Comparison of ENCODE assay signal across 8 mouse cellular contexts in genomic region chr2:130398091-130398490, GRCm38 (mm10). TPM values are rescaled to one million over a fixed set of nuclear protein-coding genes. Genes with fewer than 3 reads are reported as not detected.
DNase-seq lines count a peak whose midpoint lies in the region; ATAC-seq and TF ChIP-seq lines count a peak whose summit lies in the region.
"Had no signal": no experiment of that assay in that cellular context is flagged by ENCODE, and none has a peak within 500 bp of the region (broad histone marks: within the 10 kb centered on the region; RNA-seq: fewer than 3 reads in every experiment).

No protein-coding gene starts in this region.

- intact Hi-C loops in left cerebral cortex, postnatal 36 days (cut with DNase I) = no loop called here

- no peaks in the 10 kb centered on the region; the same call in 1 of the 2 replicates for H3K27me3 ChIP-seq in thymus, adult 2 months (ENCODE audit: control insufficient read depth, insufficient read depth, low read length)
- H3K27me3 ChIP-seq in forebrain, postnatal 0 days (ENCODE audit: insufficient read depth, low read length) = no peaks in the 10 kb centered on the region; the same call in 1 of the 2 replicates
- H3K27me3 ChIP-seq in hindbrain, embryonic 13.5 days = peaks cover 22% of the 10 kb centered on the region

- no peak overlapping the region for H3K27ac ChIP-seq in thymus, adult 2 months (ENCODE audit: control insufficient read depth, insufficient read depth, low read length)
- no peak overlapping the region for H3K27ac ChIP-seq in forebrain, postnatal 0 days (ENCODE audit: low read depth, low read length)
- no peak overlapping the region for H3K27ac ChIP-seq in hindbrain, embryonic 13.5 days
- H3K27ac ChIP-seq: macrophage had no signal

- peak overlapping the region; percentile 94 for H3K4me2 ChIP-seq in forebrain, postnatal 0 days (ENCODE audit: low read depth)
- peak overlapping the region; percentile 90 for H3K4me2 ChIP-seq in hindbrain, embryonic 13.5 days

- 0 out of 2 replicates have a peak, but pooled peaks have one; percentile 1 for ATAC-seq in forebrain, postnatal 0 days
- no peak for ATAC-seq in hindbrain, embryonic 13.5 days (ENCODE audit: low FRiP score)

- H3K9me3 ChIP-seq in forebrain, postnatal 0 days (ENCODE audit: low read length) = no peaks in the 10 kb centered on the region
- H3K9me3 ChIP-seq in hindbrain, embryonic 13.5 days = no peaks in the 10 kb centered on the region

- TF ChIP-seq CTCF in thymus, adult 2 months (IDR thresholded peaks at IDR 0.05; ENCODE audit: borderline replicate concordance, control insufficient read depth, extremely low read depth, insufficient read depth, low read length, poor library complexity) = no peak
- TF ChIP-seq CTCF in forebrain, postnatal 0 days (IDR thresholded peaks at IDR 0.05; ENCODE audit: low read depth) = no peak

- DNase-seq in thymus, postnatal 4 days = peak; percentile 46
- DNase-seq in thymus, adult 2 months = no peak
- DNase-seq in forebrain, postnatal 0 days = no peak
- DNase-seq in lung, postnatal 14 days = peak; percentile 15
- DNase-seq in frontal cortex, postnatal 36 days (ENCODE audit: low spot score in 2 of 2) = no peak
- DNase-seq in left cerebral cortex, postnatal 36 days (ENCODE audit: low spot score in 2 of 2) = no peak

- 0 out of 2 replicates have a peak overlapping the region, but pooled peaks have one; percentile 58 for H3K9ac ChIP-seq in forebrain, postnatal 0 days
- H3K9ac ChIP-seq in hindbrain, embryonic 13.5 days = peak overlapping the region; percentile 79; the same call in 1 of the 2 replicates

- H3K4me3 ChIP-seq in thymus, adult 2 months (ENCODE audit: control insufficient read depth, insufficient read depth, low read length) = no peak overlapping the region
- H3K4me3 ChIP-seq in forebrain, postnatal 0 days (ENCODE audit: low read depth, low read length) = peak overlapping the region; percentile 49
- H3K4me3 ChIP-seq in hindbrain, embryonic 13.5 days = peak overlapping the region; percentile 53

- WGBS in thymus, adult 2 months = 21% methylated on average over 14 of the region's 14 CpGs
- 19% methylated on average over 12 of the region's 14 CpGs for WGBS in forebrain, postnatal 0 days
- 15% methylated on average over 14 of the region's 14 CpGs for WGBS in hindbrain, embryonic 13.5 days

- TF ChIP-seq POLR2A in thymus, adult 2 months (IDR thresholded peaks at IDR 0.05; ENCODE audit: control insufficient read depth, extremely low read depth, insufficient read depth, low read length, poor library complexity) = no peak

- no peaks in the 10 kb centered on the region for H3K36me3 ChIP-seq in thymus, adult 2 months (ENCODE audit: control insufficient read depth, insufficient read depth, low read length)
- 0 out of 2 replicates have a peak, but pooled peaks cover 4% of the 10 kb centered on the region for H3K36me3 ChIP-seq in forebrain, postnatal 0 days (ENCODE audit: insufficient read depth)
- H3K36me3 ChIP-seq in hindbrain, embryonic 13.5 days = peaks cover 15% of the 10 kb centered on the region

- H3K4me1 ChIP-seq in thymus, adult 2 months (replicated peaks; ENCODE audit: control insufficient read depth, insufficient read depth, low read length) = peaks cover 16% of the 10 kb centered on the region
- H3K4me1 ChIP-seq in forebrain, postnatal 0 days (ENCODE audit: insufficient read depth) = 0 out of 2 replicates have a peak, but pooled peaks cover 14% of the 10 kb centered on the region
- peaks cover 20% of the 10 kb centered on the region for H3K4me1 ChIP-seq in hindbrain, embryonic 13.5 days (replicated peaks)

RNA-seq across cellular contexts. Expression of gene Cpxm1, which starts 0.7 kb away (rescaled TPM):
- polyA plus RNA-seq in thymus, adult 2 months (2012; rRNA removed) = 7.2 and 9.6 TPM in 2 replicates
- total RNA-seq in forebrain, postnatal 0 days (2014; rRNA removed) = 18.4 and 20.4 TPM in 2 replicates
- 20.4 and 22.4 TPM in 2 replicates for polyA plus RNA-seq in forebrain, postnatal 0 days (2015; fragmentation: Nextera tagmentation; extraction: Ambion mirVana)
- 29.0 and 32.6 TPM in 2 replicates for polyA plus RNA-seq in hindbrain, embryonic 13.5 days (2015; fragmentation: Nextera tagmentation; extraction: Ambion mirVana)
- 1 to 10 TPM; 6.1 to 6.2 TPM for total RNA-seq in left cerebral cortex, postnatal 36 days (2021)
- polyA plus RNA-seq: macrophage had no signal

RNA-seq across cellular contexts. Expression of gene Gm28372, which starts 6.9 kb away (rescaled TPM):
- polyA plus RNA-seq in thymus, adult 2 months (2012; rRNA removed) = not detected in 2 replicates
- total RNA-seq in forebrain, postnatal 0 days (2014; rRNA removed) = not detected in 2 replicates
- polyA plus RNA-seq in forebrain, postnatal 0 days (2015; fragmentation: Nextera tagmentation; extraction: Ambion mirVana) = not detected in 2 replicates
- 0.16 TPM in 1 of 2 replicates, not detected in the other for polyA plus RNA-seq in hindbrain, embryonic 13.5 days (2015; fragmentation: Nextera tagmentation; extraction: Ambion mirVana)
- not detected for total RNA-seq in left cerebral cortex, postnatal 36 days (2021)
- polyA plus RNA-seq: macrophage had no signal

RNA-seq across cellular contexts. Expression of gene 1700020A23Rik, which starts 7.0 kb away (rescaled TPM):
- 0.26 TPM in 1 of 2 replicates, not detected in the other for polyA plus RNA-seq in thymus, adult 2 months (2012; rRNA removed)
- total RNA-seq in forebrain, postnatal 0 days (2014; rRNA removed) = not detected in 2 replicates
- 0.45 TPM in 1 of 2 replicates, not detected in the other for polyA plus RNA-seq in forebrain, postnatal 0 days (2015; fragmentation: Nextera tagmentation; extraction: Ambion mirVana)
- polyA plus RNA-seq in hindbrain, embryonic 13.5 days (2015; fragmentation: Nextera tagmentation; extraction: Ambion mirVana) = 0.68 and 0.83 TPM in 2 replicates
- total RNA-seq in left cerebral cortex, postnatal 36 days (2021) = not detected
- polyA plus RNA-seq: macrophage had no signal

RNA-seq across cellular contexts. Expression of gene Tmem239, which starts 8.2 kb away (rescaled TPM):
- not detected in 2 replicates for polyA plus RNA-seq in thymus, adult 2 months (2012; rRNA removed)
- total RNA-seq in forebrain, postnatal 0 days (2014; rRNA removed) = not detected in 2 replicates
- polyA plus RNA-seq in forebrain, postnatal 0 days (2015; fragmentation: Nextera tagmentation; extraction: Ambion mirVana) = 0.16 TPM in 1 of 2 replicates, not detected in the other
- 0.23 and 0.38 TPM in 2 replicates for polyA plus RNA-seq in hindbrain, embryonic 13.5 days (2015; fragmentation: Nextera tagmentation; extraction: Ambion mirVana)
- not detected for total RNA-seq in left cerebral cortex, postnatal 36 days (2021)
- polyA plus RNA-seq: macrophage had no signal

RNA-seq across cellular contexts. Expression of gene Vps16, which starts 26.0 kb away (rescaled TPM):
- 189 and 213 TPM in 2 replicates for polyA plus RNA-seq in thymus, adult 2 months (2012; rRNA removed)
- 78.7 and 99.8 TPM in 2 replicates for total RNA-seq in forebrain, postnatal 0 days (2014; rRNA removed)
- 68.7 and 76.7 TPM in 2 replicates for polyA plus RNA-seq in forebrain, postnatal 0 days (2015; fragmentation: Nextera tagmentation; extraction: Ambion mirVana)
- 99.9 and 113 TPM in 2 replicates for polyA plus RNA-seq in hindbrain, embryonic 13.5 days (2015; fragmentation: Nextera tagmentation; extraction: Ambion mirVana)
- 10 to 100 TPM; 78.0 to 78.3 TPM for total RNA-seq in left cerebral cortex, postnatal 36 days (2021)

Comparison
In these comparisons a context has a peak if more than half of its experiments do, and no peak if none do; other contexts are left out.
1. DNase-seq: peak in thymus, postnatal 4 days (single experiment) and lung, postnatal 14 days (single experiment); none in thymus, adult 2 months (single experiment), forebrain, postnatal 0 days (single experiment), frontal cortex, postnatal 36 days (0 of 2) and left cerebral cortex, postnatal 36 days (0 of 2).